Mouse (Mus musculus) liver, embryonic 15.5 days (tissue): ENCODE measurements around the gene Rsph6a. TPM values are rescaled to one million over a fixed set of nuclear protein-coding genes. Genes with fewer than 3 reads are reported as not detected.

Experiments
- ATAC-seq: fragments of 200-750 bp; cut with Nextera tagmentation; 2 replicates; pipeline ENCODE4 v1.8.0; 2017; ENCODE audit warnings: moderate number of reproducible peaks, mild to moderate bottlenecking, moderate library complexity; ENCODE audit not compliant: insufficient read depth
- H3K27ac ChIP-seq: fragments of 300-500 bp; sonication (generic); replicated peaks from 2 replicates; pipeline ENCODE4 v1.5.1; 2015; ENCODE audit warnings: mild to moderate bottlenecking, inconsistent platforms
- H3K27me3 ChIP-seq: fragments of 300-500 bp; sonication (generic); 2 replicates; pipeline ENCODE4 v1.6.1; 2015; ENCODE audit warnings: mild to moderate bottlenecking, inconsistent platforms
- H3K36me3 ChIP-seq: fragments of 300-500 bp; sonication (generic); replicated peaks from 2 replicates; pipeline ENCODE4 v1.6.1; 2015; ENCODE audit warnings: moderate library complexity, mild to moderate bottlenecking, inconsistent platforms
- H3K4me1 ChIP-seq: fragments of 300-500 bp; sonication (generic); replicated peaks from 2 replicates; pipeline ENCODE4 v1.6.1; 2015; ENCODE audit warnings: inconsistent platforms
- H3K4me2 ChIP-seq: fragments of 300-500 bp; sonication (generic); 2 replicates; pipeline ENCODE4 v1.6.1; 2015; ENCODE audit warnings: moderate library complexity, mild to moderate bottlenecking, inconsistent platforms
- H3K4me3 ChIP-seq: fragments of 300-500 bp; sonication (generic); replicated peaks from 2 replicates; pipeline ENCODE4 v1.5.1; 2015; ENCODE audit warnings: mild to moderate bottlenecking, inconsistent platforms
- H3K9ac ChIP-seq: fragments of 300-500 bp; sonication (generic); 2 replicates; pipeline ENCODE4 v1.6.1; 2015; ENCODE audit warnings: moderate library complexity, mild to moderate bottlenecking, inconsistent platforms
- H3K9me3 ChIP-seq: fragments of 300-500 bp; sonication (generic); replicated peaks from 2 replicates; pipeline ENCODE4 v1.6.1; 2016; ENCODE audit warnings: inconsistent platforms
- WGBS: fragments of 180-500 bp; shearing (Covaris S2); methylation state at CpG from one replicate; pipeline ENCODE4 v1.1.7; 2015; ENCODE audit warnings: mixed read lengths; ENCODE audit not compliant: insufficient replicate concordance; 5-methylcytosine and 5-hydroxymethylcytosine counted together
- polyA plus RNA-seq: library from polyadenylated mRNA; unstranded; fragments of >200 nt; fragmentation: Nextera tagmentation; extraction: Ambion mirVana; gene quantifications from 2 replicates; pipeline ENCODE4 v1.2.1, GENCODE M21; 2015

Gene Rsph6a
- polyA plus RNA-seq: not detected in 2 replicates

GRCm38 (mm10) chr7:19054047-19054776 lies at the start of gene Rsph6a:
TSS of gene Rsph6a (plus strand) at chr7:19054690.
- Histone ChIP-seq H3K4me2 (no peak within 1 kb of the TSS), H3K9ac (no peak within 1 kb of the TSS), H3K36me3 (peaks cover 33% of the 10 kb centered on the region), H3K27ac (no peak within 1 kb of the TSS), H3K27me3 (0 out of 2 replicates have a peak, but pooled peaks cover 2% of the 10 kb centered on the region), H3K4me3 (no peak within 1 kb of the TSS), H3K9me3 (no peaks in the 10 kb centered on the region), H3K4me1 (no peaks in the 10 kb centered on the region)
- 56% methylated on average over 33 of the region's 33 CpGs for WGBS
- no peak for ATAC-seq

GRCm38 (mm10) chr7:19005417-19006121 lies 48.9 kb upstream of the Rsph6a start:
- peak overlapping the region; percentile 83 for H3K4me3 ChIP-seq
- peak overlapping the region; percentile 84; the same call in 1 of the 2 replicates for H3K9ac ChIP-seq
- no peaks in the 10 kb centered on the region for H3K9me3 ChIP-seq
- no peak overlapping the region for H3K27ac ChIP-seq
- H3K4me2 ChIP-seq: peak overlapping the region; percentile 99
- 71% methylated on average over 34 of the region's 34 CpGs for WGBS
- H3K36me3 ChIP-seq: peaks cover 10% of the 10 kb centered on the region
- H3K27me3 ChIP-seq: no peaks in the 10 kb centered on the region
- no peak for ATAC-seq
- H3K4me1 ChIP-seq: peaks cover 77% of the 10 kb centered on the region

- 4% methylated on average over 12 of the region's 12 CpGs for WGBS
Measured at GRCm38 (mm10) chr7:19006476-19006875, 48.0 kb upstream of the Rsph6a start.

GRCm38 (mm10) chr7:19007026-19007977 lies 47.2 kb upstream of the Rsph6a start:
- ATAC-seq: peak; percentile 20
- H3K27me3 ChIP-seq: peaks cover 4% of the 10 kb centered on the region; the same call in 1 of the 2 replicates
- peak overlapping the region; percentile 63 for H3K27ac ChIP-seq
- H3K36me3 ChIP-seq: peaks cover 10% of the 10 kb centered on the region
- H3K4me3 ChIP-seq: peak overlapping the region; percentile 6; the same call in 1 of the 2 replicates
- H3K9me3 ChIP-seq: no peaks in the 10 kb centered on the region
- H3K9ac ChIP-seq: no peak overlapping the region
- H3K4me1 ChIP-seq: peaks cover 75% of the 10 kb centered on the region
- peak overlapping the region; percentile 99 for H3K4me2 ChIP-seq
- 66% methylated on average over 13 of the region's 13 CpGs for WGBS

More at GRCm38 (mm10) chr7:19006476-19006875, 48.0 kb upstream of the Rsph6a start:
- peaks cover 10% of the 10 kb centered on the region for H3K36me3 ChIP-seq
- peaks cover 75% of the 10 kb centered on the region for H3K4me1 ChIP-seq
- no peak overlapping the region for H3K27ac ChIP-seq
- H3K4me2 ChIP-seq: peak overlapping the region; percentile 99
- 0 out of 2 replicates have a peak overlapping the region, but pooled peaks have one; percentile 83 for H3K4me3 ChIP-seq
- no peak overlapping the region for H3K9ac ChIP-seq
- H3K27me3 ChIP-seq: no peaks in the 10 kb centered on the region
- ATAC-seq: no peak
- no peaks in the 10 kb centered on the region for H3K9me3 ChIP-seq

GRCm38 (mm10) chr7:19010581-19010980 lies 43.9 kb upstream of the Rsph6a start:
- Histone ChIP-seq H3K27ac (peak overlapping the region; percentile 20; the same call in 1 of the 2 replicates), H3K4me3 (no peak overlapping the region), H3K9ac (no peak overlapping the region), H3K27me3 (peaks cover 21% of the 10 kb centered on the region), H3K4me2 (no peak overlapping the region; the same call in 1 of the 2 replicates), H3K9me3 (no peaks in the 10 kb centered on the region), H3K4me1 (peaks cover 53% of the 10 kb centered on the region), H3K36me3 (peaks cover 7% of the 10 kb centered on the region)
- ATAC-seq: no peak; the same call in 1 of the 2 replicates
- WGBS: 51% methylated on average over 7 of the region's 7 CpGs

GRCm38 (mm10) chr7:19012025-19012621 lies 42.4 kb upstream of the Rsph6a start:
- peak overlapping the region; percentile 71 for H3K27ac ChIP-seq
- no peaks in the 10 kb centered on the region for H3K9me3 ChIP-seq
- H3K9ac ChIP-seq: peak overlapping the region; percentile 36
- peak overlapping the region; percentile 61 for H3K4me2 ChIP-seq
- H3K4me1 ChIP-seq: peaks cover 44% of the 10 kb centered on the region
- no peaks in the 10 kb centered on the region for H3K36me3 ChIP-seq
- peak overlapping the region; percentile 28 for H3K4me3 ChIP-seq
- peak; percentile 41 for ATAC-seq
- 3% methylated on average over 31 of the region's 31 CpGs for WGBS
- H3K27me3 ChIP-seq: peaks cover 21% of the 10 kb centered on the region

GRCm38 (mm10) chr7:19012882-19013281 lies 41.6 kb upstream of the Rsph6a start:
- no peak overlapping the region for H3K4me3 ChIP-seq
- H3K9me3 ChIP-seq: no peaks in the 10 kb centered on the region
- H3K27me3 ChIP-seq: peaks cover 21% of the 10 kb centered on the region
- H3K4me1 ChIP-seq: peaks cover 44% of the 10 kb centered on the region
- 30% methylated on average over 2 of the region's 2 CpGs for WGBS
- no peak overlapping the region for H3K9ac ChIP-seq
- H3K27ac ChIP-seq: peak overlapping the region; percentile 71
- ATAC-seq: peak; percentile 56
- H3K4me2 ChIP-seq: peak overlapping the region; percentile 61
- no peaks in the 10 kb centered on the region for H3K36me3 ChIP-seq

- H3K27ac ChIP-seq: no peak overlapping the region
- 69% methylated on average over 15 of the region's 15 CpGs for WGBS
- no peak overlapping the region for H3K9ac ChIP-seq
- H3K4me2 ChIP-seq: no peak overlapping the region
- ATAC-seq: no peak
- H3K36me3 ChIP-seq: no peaks in the 10 kb centered on the region
- H3K4me3 ChIP-seq: no peak overlapping the region
- H3K27me3 ChIP-seq: peaks cover 24% of the 10 kb centered on the region
- H3K9me3 ChIP-seq: no peaks in the 10 kb centered on the region
- peaks cover 33% of the 10 kb centered on the region for H3K4me1 ChIP-seq
Measured at GRCm38 (mm10) chr7:19014452-19014851, 40.0 kb upstream of the Rsph6a start.

GRCm38 (mm10) chr7:19016042-19016441 lies 38.4 kb upstream of the Rsph6a start:
- Histone ChIP-seq H3K9ac (no peak overlapping the region), H3K4me2 (no peak overlapping the region), H3K9me3 (no peaks in the 10 kb centered on the region), H3K4me1 (peaks cover 24% of the 10 kb centered on the region), H3K27ac (no peak overlapping the region), H3K27me3 (peaks cover 39% of the 10 kb centered on the region), H3K36me3 (no peaks in the 10 kb centered on the region), H3K4me3 (no peak overlapping the region)
- 74% methylated on average over 4 of the region's 4 CpGs for WGBS
- ATAC-seq: no peak

- no peaks in the 10 kb centered on the region for H3K9me3 ChIP-seq
- H3K9ac ChIP-seq: no peak overlapping the region
- WGBS: 67% methylated on average over 7 of the region's 7 CpGs
- H3K4me2 ChIP-seq: no peak overlapping the region
- no peaks in the 10 kb centered on the region for H3K36me3 ChIP-seq
- H3K27me3 ChIP-seq: peaks cover 50% of the 10 kb centered on the region
- H3K4me3 ChIP-seq: no peak overlapping the region
- H3K27ac ChIP-seq: no peak overlapping the region
- H3K4me1 ChIP-seq: peaks cover 11% of the 10 kb centered on the region
- no peak for ATAC-seq
Measured at GRCm38 (mm10) chr7:19017909-19018308, 36.6 kb upstream of the Rsph6a start.
